Mouse (Mus musculus) stomach, postnatal 0 days (tissue): ENCODE measurements around the gene Lmbrd2.
A peak's percentile ranks its signal among the peaks of the same experiment; 100 is the strongest.
"Not testable (repeated sequence)": the region's sequence is repeated elsewhere in the genome, so short reads cannot be mapped to it uniquely, and the experiment has no call there.

Source experiments
- CTCF ChIP-seq: IDR thresholded peaks from 2 replicates; pipeline ENCODE4 v1.5.1; 2016; ENCODE audit warnings: antibody characterized with exemption, low read depth, mild to moderate bottlenecking, moderate library complexity
- EP300 ChIP-seq: optimal IDR thresholded peaks from 2 replicates; pipeline ENCODE3; 2016; ENCODE audit warnings: antibody characterized with exemption

- TF ChIP-seq CTCF: peak; percentile 54
- not testable (repeated sequence) for TF ChIP-seq EP300
These were observed 52.3 kb downstream of the Lmbrd2 start for GRCm38 (mm10) chr15:9192685-9193084.
